Mouse (Mus musculus): ENCODE measurements around the gene Hoxd9. TPM values are rescaled to one million over a fixed set of nuclear protein-coding genes. Genes with fewer than 3 reads are reported as not detected.

Hoxd9 gene
- polyA plus RNA-seq, 1 experiment: not detected

GRCm38 (mm10) chr2:74739476-74739800 is 41.9 kb downstream of the Hoxd9 start:
- Histone ChIP-seq H3ac (ENCODE audit: control insufficient read depth, insufficient read length, low read depth) (no peak overlapping the region), H3K79me2 (ENCODE audit: control insufficient read depth, insufficient read depth) (no peaks in the 10 kb centered on the region), H3K79me3 (ENCODE audit: low read depth) (no peaks in the 10 kb centered on the region), H3K36me3 (ENCODE audit: control insufficient read depth, insufficient read depth) (no peaks in the 10 kb centered on the region), H3K4me3 (ENCODE audit: insufficient read depth, poor library complexity, severe bottlenecking) (no peak overlapping the region), H3K27me3 (ENCODE audit: control insufficient read depth, insufficient read depth, insufficient read length) (peaks cover 58% of the 10 kb centered on the region)
- no peak for TF ChIP-seq MAX (IDR thresholded peaks at IDR 0.05)
- TF ChIP-seq CTCF (IDR thresholded peaks at IDR 0.05; ENCODE audit: control insufficient read depth, insufficient read depth, insufficient read length): no peak
- no peak for TF ChIP-seq USF1 (IDR thresholded peaks at IDR 0.05; ENCODE audit: low read depth)
- TF ChIP-seq MYOG (IDR thresholded peaks at IDR 0.05; ENCODE audit: control insufficient read depth, extremely low read depth, insufficient read length): no peak
- no peak for TF ChIP-seq FOSL1 (IDR thresholded peaks at IDR 0.05; ENCODE audit: insufficient read depth, low read length, poor library complexity, severe bottlenecking)
- TF ChIP-seq MYOD1 (IDR thresholded peaks at IDR 0.05; ENCODE audit: control insufficient read depth, insufficient read length, low read depth): no peak
- TF ChIP-seq CEBPB (IDR thresholded peaks at IDR 0.05; ENCODE audit: low read depth): no peak

DNA sequence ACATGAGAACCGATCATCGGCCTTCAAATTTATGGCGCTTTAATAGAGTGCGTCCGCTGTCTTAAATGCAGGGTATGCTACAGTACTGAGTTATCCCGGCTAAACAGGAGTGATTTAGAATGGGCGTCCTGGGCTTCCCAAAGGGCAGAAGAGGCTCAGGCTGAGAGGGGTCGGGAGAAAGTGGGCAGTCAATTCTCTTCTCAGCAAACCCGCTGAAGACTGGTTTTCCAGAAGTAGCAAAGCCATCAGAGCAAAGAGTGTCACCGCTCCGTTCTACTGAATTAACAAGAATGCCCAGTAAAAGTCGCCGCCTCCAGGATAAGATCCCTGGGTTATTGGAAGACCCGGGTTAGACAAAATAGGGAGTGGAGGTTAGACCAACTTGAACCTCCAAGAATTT is 42.3 kb downstream of the Hoxd9 start:
- Histone ChIP-seq H3K27me3 (ENCODE audit: control insufficient read depth, insufficient read depth, insufficient read length) (peaks cover 54% of the 10 kb centered on the region), H3K4me3 (ENCODE audit: insufficient read depth, poor library complexity, severe bottlenecking) (no peak overlapping the region), H3K79me2 (ENCODE audit: control insufficient read depth, insufficient read depth) (no peaks in the 10 kb centered on the region), H3K36me3 (ENCODE audit: control insufficient read depth, insufficient read depth) (no peaks in the 10 kb centered on the region), H3ac (ENCODE audit: control insufficient read depth, insufficient read length, low read depth) (no peak overlapping the region), H3K79me3 (ENCODE audit: low read depth) (no peaks in the 10 kb centered on the region)
- TF ChIP-seq MAX (IDR thresholded peaks at IDR 0.05) (no peak), USF1 (IDR thresholded peaks at IDR 0.05; ENCODE audit: low read depth) (no peak), FOSL1 (IDR thresholded peaks at IDR 0.05; ENCODE audit: insufficient read depth, low read length, poor library complexity, severe bottlenecking) (no peak), CEBPB (IDR thresholded peaks at IDR 0.05; ENCODE audit: low read depth) (no peak), CTCF (IDR thresholded peaks at IDR 0.05; ENCODE audit: control insufficient read depth, insufficient read depth, insufficient read length) (no peak)

DNA sequence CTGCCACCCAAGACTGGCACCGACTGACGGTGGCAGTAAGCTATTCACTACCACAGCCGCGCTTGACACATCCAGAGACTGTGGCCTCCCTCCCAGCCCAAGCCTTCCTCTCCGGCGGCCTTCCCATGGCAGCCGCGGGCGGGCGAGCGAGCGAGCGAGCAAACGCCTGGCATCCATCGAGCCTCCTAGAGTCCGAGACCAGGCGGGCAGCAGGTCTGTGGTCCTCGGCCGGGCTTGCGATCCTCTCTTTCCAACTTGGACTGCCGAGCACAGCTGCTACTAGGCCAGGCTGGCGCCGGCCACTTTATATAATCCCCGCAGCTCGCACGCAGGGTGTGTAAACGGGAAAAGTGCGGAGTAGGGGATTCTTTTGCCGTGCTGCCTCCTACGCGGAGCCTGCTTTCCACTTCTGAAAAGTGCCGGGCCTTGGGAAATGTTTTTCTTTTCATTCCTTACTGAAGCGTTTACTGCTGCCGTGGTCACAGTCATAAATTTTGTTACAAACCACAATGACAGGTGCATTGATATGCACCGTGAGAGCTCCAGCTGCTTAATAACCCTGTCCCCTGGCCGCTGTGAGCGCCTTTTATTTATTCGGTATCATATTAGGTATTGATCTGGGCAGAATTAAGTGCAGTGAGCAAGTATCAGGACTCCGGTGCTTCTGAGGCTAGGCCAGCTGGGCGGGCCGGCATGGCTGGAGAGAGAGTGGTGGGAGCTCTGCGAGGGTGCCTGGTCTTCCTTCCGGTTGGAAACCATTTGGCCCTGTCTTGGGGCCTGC is 43.0 kb downstream of the Hoxd9 start:
- Histone ChIP-seq H3K36me3 (ENCODE audit: control insufficient read depth, insufficient read depth) (no peaks in the 10 kb centered on the region), H3K79me2 (ENCODE audit: control insufficient read depth, insufficient read depth) (no peaks in the 10 kb centered on the region), H3ac (ENCODE audit: control insufficient read depth, insufficient read length, low read depth) (no peak overlapping the region), H3K79me3 (ENCODE audit: low read depth) (no peaks in the 10 kb centered on the region), H3K27me3 (ENCODE audit: control insufficient read depth, insufficient read depth, insufficient read length) (peaks cover 51% of the 10 kb centered on the region), H3K4me3 (ENCODE audit: insufficient read depth, poor library complexity, severe bottlenecking) (no peak overlapping the region)
- TF ChIP-seq CEBPB (IDR thresholded peaks at IDR 0.05; ENCODE audit: low read depth): no peak
- TF ChIP-seq MYOG (IDR thresholded peaks at IDR 0.05; ENCODE audit: control insufficient read depth, extremely low read depth, insufficient read length): no peak

- no peak overlapping the region for H3ac ChIP-seq (ENCODE audit: control insufficient read depth, insufficient read length, low read depth)
Measured at GRCm38 (mm10) chr2:74741252-74741978, 43.9 kb downstream of the Hoxd9 start.

DNA sequence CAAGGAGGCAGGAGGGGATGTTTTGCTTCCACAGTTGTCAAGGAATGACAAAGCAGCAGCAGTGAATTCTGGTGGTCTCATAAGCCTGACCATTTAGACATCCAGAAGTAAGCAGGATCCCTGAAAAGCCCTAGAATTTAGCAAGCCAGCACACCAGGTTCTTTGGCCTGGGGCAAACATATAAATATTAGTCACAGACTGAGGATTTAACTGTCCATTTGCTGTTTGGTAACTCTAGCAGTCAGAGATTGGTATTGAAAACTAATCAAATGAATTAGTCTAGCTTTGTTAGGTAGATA is 44.4 kb downstream of the Hoxd9 start:
- Histone ChIP-seq H3K27me3 (ENCODE audit: control insufficient read depth, insufficient read depth, insufficient read length) (peaks cover 41% of the 10 kb centered on the region), H3ac (ENCODE audit: control insufficient read depth, insufficient read length, low read depth) (no peak overlapping the region)
- no peak for TF ChIP-seq MAX (IDR thresholded peaks at IDR 0.05)
- no peak for TF ChIP-seq CTCF (IDR thresholded peaks at IDR 0.05; ENCODE audit: control insufficient read depth, insufficient read depth, insufficient read length)
- no peak for TF ChIP-seq CEBPB (IDR thresholded peaks at IDR 0.05; ENCODE audit: low read depth)
- no peak for TF ChIP-seq MYOD1 (IDR thresholded peaks at IDR 0.05; ENCODE audit: control insufficient read depth, insufficient read length, low read depth)
- no peak for TF ChIP-seq USF1 (IDR thresholded peaks at IDR 0.05; ENCODE audit: low read depth)
- TF ChIP-seq FOSL1 (IDR thresholded peaks at IDR 0.05; ENCODE audit: insufficient read depth, low read length, poor library complexity, severe bottlenecking): no peak
- no peak for TF ChIP-seq MYOG (IDR thresholded peaks at IDR 0.05; ENCODE audit: control insufficient read depth, extremely low read depth, insufficient read length)

More at GRCm38 (mm10) chr2:74741252-74741978, 43.9 kb downstream of the Hoxd9 start:
- H3K79me3 ChIP-seq (ENCODE audit: low read depth): no peaks in the 10 kb centered on the region
- no peaks in the 10 kb centered on the region for H3K36me3 ChIP-seq (ENCODE audit: control insufficient read depth, insufficient read depth)
- no peak overlapping the region for H3K4me3 ChIP-seq (ENCODE audit: insufficient read depth, poor library complexity, severe bottlenecking)
- H3K27me3 ChIP-seq (ENCODE audit: control insufficient read depth, insufficient read depth, insufficient read length): peaks cover 46% of the 10 kb centered on the region
- TF ChIP-seq FOSL1 (IDR thresholded peaks at IDR 0.05; ENCODE audit: insufficient read depth, low read length, poor library complexity, severe bottlenecking): no peak
- TF ChIP-seq CEBPB (IDR thresholded peaks at IDR 0.05; ENCODE audit: low read depth): no peak
- TF ChIP-seq MYOD1 (IDR thresholded peaks at IDR 0.05; ENCODE audit: control insufficient read depth, insufficient read length, low read depth): no peak
- no peak for TF ChIP-seq MAX (IDR thresholded peaks at IDR 0.05)
- no peak for TF ChIP-seq USF1 (IDR thresholded peaks at IDR 0.05; ENCODE audit: low read depth)
- TF ChIP-seq CTCF (IDR thresholded peaks at IDR 0.05; ENCODE audit: control insufficient read depth, insufficient read depth, insufficient read length): no peak
- no peak for TF ChIP-seq MYOG (IDR thresholded peaks at IDR 0.05; ENCODE audit: control insufficient read depth, extremely low read depth, insufficient read length)
- no peaks in the 10 kb centered on the region for H3K79me2 ChIP-seq (ENCODE audit: control insufficient read depth, insufficient read depth)

More for the DNA sequence above, 44.4 kb downstream of the Hoxd9 start:
- Histone ChIP-seq H3K36me3 (ENCODE audit: control insufficient read depth, insufficient read depth) (no peaks in the 10 kb centered on the region), H3K4me3 (ENCODE audit: insufficient read depth, poor library complexity, severe bottlenecking) (no peak overlapping the region), H3K79me2 (ENCODE audit: control insufficient read depth, insufficient read depth) (no peaks in the 10 kb centered on the region), H3K79me3 (ENCODE audit: low read depth) (no peaks in the 10 kb centered on the region)

Measured in C2C12 (cell line).